Mouse (Mus musculus) embryonic facial prominence, embryonic 14.5 days (tissue): ENCODE results near the gene Rad54l2. TPM values are rescaled to one million over a fixed set of nuclear protein-coding genes. Genes with fewer than 3 reads are reported as not detected.

ENCODE experiments used
- ATAC-seq: fragments of 200-750 bp; cut with Nextera tagmentation; 2 replicates; pipeline ENCODE4 v1.8.0; 2017; ENCODE audit warnings: low read depth, moderate number of reproducible peaks, moderate TSS enrichment
- DNase-seq: peaks from one replicate; pipeline ENCODE4 v3.0.0-alpha.2; 2015; ENCODE audit warnings: low spot score
- H3K27ac ChIP-seq: fragments of 300-500 bp; sonication (generic); replicated peaks from 2 replicates; pipeline ENCODE4 v1.5.1; 2014; ENCODE audit warnings: low read depth, mild to moderate bottlenecking, low read length, moderate library complexity
- H3K27me3 ChIP-seq: fragments of 300-500 bp; sonication (generic); replicated peaks from 2 replicates; pipeline ENCODE4 v1.6.1; 2014; ENCODE audit warnings: low read length; ENCODE audit not compliant: control insufficient read depth, insufficient read depth
- H3K36me3 ChIP-seq: fragments of 300-500 bp; sonication (generic); 2 replicates; pipeline ENCODE4 v1.6.1; 2014; ENCODE audit warnings: low read length, mixed read lengths; ENCODE audit not compliant: control insufficient read depth, insufficient read depth
- H3K4me1 ChIP-seq: fragments of 300-500 bp; sonication (generic); 2 replicates; pipeline ENCODE4 v1.6.1; 2014; ENCODE audit warnings: antibody characterized with exemption, low read length; ENCODE audit not compliant: control insufficient read depth, insufficient read depth
- H3K4me2 ChIP-seq: fragments of 300-500 bp; sonication (generic); 2 replicates; pipeline ENCODE4 v1.6.1; 2014; ENCODE audit warnings: low read depth, mild to moderate bottlenecking, low read length, moderate library complexity, mixed read lengths
- H3K4me3 ChIP-seq: fragments of 300-500 bp; sonication (generic); 2 replicates; pipeline ENCODE4 v1.5.1; 2014; ENCODE audit warnings: low read depth, mild to moderate bottlenecking, low read length
- H3K9ac ChIP-seq: fragments of 300-500 bp; sonication (generic); 2 replicates; pipeline ENCODE4 v1.6.1; 2014; ENCODE audit warnings: low read depth, mild to moderate bottlenecking, low read length, moderate library complexity, mixed read lengths
- H3K9me3 ChIP-seq: fragments of 300-500 bp; sonication (generic); 2 replicates; pipeline ENCODE4 v1.6.1; 2016; ENCODE audit warnings: low read length; ENCODE audit not compliant: control insufficient read depth
- WGBS: fragments of 180-500 bp; shearing (Covaris S2); extraction: QIAGEN DNeasy Blood & Tissue Kit; methylation state at CpG from one replicate; pipeline ENCODE4 v1.1.7; 2014; 5-methylcytosine and 5-hydroxymethylcytosine counted together
- polyA plus RNA-seq: library from polyadenylated mRNA; unstranded; fragments of >200 nt; fragmentation: Nextera tagmentation; extraction: Ambion mirVana; gene quantifications from 2 replicates; pipeline ENCODE4 v1.2.1, GENCODE M21; 2014

Gene Rad54l2
- polyA plus RNA-seq, 1 experiment from 2014 or later: 3.2 TPM

DNA sequence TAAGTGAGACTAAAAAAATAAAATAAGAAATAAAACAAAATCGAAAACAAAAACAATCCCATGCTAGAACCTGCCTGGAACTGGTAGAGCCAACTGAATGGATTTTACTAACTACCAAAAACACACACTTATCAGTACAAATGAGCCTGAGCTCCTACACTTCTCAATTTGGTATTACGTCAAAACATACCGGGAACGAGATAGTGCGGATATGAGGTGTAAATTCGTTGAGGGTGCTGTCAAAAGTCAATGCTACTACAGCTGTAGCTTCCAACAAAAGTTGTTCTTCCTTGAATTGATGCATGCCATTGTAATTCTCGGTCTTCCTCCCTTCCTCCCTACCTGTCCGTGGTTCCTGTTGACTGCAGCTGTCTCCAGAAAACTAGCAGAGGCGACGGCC lies 369 bp upstream of the Rad54l2 start:
- Histone ChIP-seq H3K9me3 (no peaks in the 10 kb centered on the region), H3K9ac (peak overlapping the region; percentile 100), H3K4me1 (peaks cover 11% of the 10 kb centered on the region), H3K36me3 (no peaks in the 10 kb centered on the region), H3K4me2 (peak overlapping the region; percentile 78), H3K4me3 (peak overlapping the region; percentile 100), H3K27ac (peak overlapping the region; percentile 93), H3K27me3 (no peaks in the 10 kb centered on the region)
- WGBS: 18% methylated on average over 10 of the region's 10 CpGs
- ATAC-seq (no peak), DNase-seq (no peak)

DNA sequence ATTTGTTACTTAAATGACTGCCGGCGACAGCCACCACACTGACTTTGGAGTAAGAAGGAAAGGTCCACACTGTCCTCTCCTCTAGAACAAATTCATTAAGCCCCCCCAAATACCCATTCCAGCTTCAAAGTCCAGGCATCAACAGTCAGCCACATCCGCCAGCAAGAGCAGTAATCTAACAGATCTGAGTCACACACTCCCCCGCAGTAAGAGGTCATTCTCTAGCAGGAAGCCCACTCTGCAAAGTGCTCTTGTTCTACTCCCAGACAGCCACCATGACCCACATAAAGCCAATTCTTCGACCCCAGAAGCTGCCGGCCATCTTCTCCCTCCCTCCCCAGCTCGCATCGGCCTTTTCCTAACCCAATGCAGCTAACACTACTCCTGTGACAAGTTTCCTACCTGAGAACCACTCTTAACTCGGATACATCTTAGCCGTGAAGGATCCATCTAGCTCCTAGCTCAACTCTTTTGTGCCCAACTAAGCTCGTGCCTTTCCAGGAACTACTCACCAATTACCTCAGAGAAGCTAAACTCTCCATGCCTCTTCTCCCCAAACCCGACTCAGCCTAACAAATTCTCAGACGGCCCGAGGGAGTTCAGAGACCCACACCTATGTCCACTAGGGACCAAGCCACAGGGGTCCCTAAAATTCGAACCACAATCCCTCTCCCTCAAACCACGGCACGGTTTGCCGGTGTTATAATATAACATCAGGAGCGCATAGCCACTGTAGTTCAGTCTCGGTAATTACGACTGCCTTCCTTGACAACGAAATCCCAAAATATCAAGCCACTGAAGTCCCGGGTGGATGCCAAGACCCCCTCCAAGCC lies 799 bp downstream of the Rad54l2 start:
- Histone ChIP-seq H3K27ac (peak overlapping the region; percentile 93), H3K36me3 (no peaks in the 10 kb centered on the region), H3K4me2 (peak overlapping the region; percentile 78), H3K9me3 (no peaks in the 10 kb centered on the region), H3K27me3 (no peaks in the 10 kb centered on the region), H3K4me3 (peak overlapping the region; percentile 100), H3K9ac (peak overlapping the region; percentile 100), H3K4me1 (peaks cover 11% of the 10 kb centered on the region)
- 6% methylated on average over 23 of the region's 23 CpGs for WGBS
- DNase-seq (peak; percentile 11), ATAC-seq (no peak; the same call in 1 of the 2 replicates)

DNA sequence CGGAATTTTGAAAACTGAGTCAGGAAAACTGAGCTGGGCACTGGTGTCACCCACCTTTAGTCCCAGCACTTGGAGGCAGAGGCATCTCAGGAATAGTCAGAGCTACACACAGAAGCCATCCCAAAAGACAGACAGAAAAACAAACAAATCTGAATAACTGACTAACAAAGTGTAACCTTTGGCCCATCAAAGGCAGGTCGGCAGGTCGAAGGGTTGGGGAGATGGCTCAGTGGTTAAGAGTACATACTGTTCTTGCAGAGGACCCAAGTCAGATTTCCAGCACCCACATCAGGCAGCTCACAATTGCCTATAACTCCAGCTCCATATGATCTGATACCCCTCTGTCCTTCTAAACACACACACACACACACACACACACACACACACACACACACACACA lies 3.8 kb downstream of the Rad54l2 start:
- WGBS: 64% methylated on average over 3 of the region's 3 CpGs
- H3K27me3 ChIP-seq: no peaks in the 10 kb centered on the region
- no peak overlapping the region for H3K9ac ChIP-seq
- H3K36me3 ChIP-seq: no peaks in the 10 kb centered on the region
- no peak overlapping the region for H3K4me3 ChIP-seq
- ATAC-seq (no peak), DNase-seq (no peak)
- no peaks in the 10 kb centered on the region for H3K9me3 ChIP-seq
- peaks cover 11% of the 10 kb centered on the region for H3K4me1 ChIP-seq
- H3K4me2 ChIP-seq: no peak overlapping the region
- no peak overlapping the region for H3K27ac ChIP-seq

DNA sequence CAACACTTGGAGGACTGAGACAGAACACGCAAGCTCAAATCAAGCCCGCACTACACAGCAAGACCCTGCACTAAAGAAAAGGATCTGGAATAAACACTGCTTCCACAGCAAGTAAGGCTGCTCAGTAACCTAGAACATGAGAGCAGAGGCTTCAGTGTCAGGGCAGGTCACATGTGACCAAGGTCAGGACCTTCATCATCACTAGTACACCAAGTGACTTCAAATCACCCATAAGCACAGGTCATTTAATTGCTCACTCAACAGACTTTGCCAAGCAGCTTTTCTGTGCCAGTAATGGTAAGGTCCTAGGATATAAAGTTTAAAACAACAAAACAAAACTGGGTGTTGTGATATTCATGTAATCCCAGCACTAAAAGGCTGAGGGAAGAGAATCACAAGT lies 5.4 kb downstream of the Rad54l2 start:
- WGBS: 92% methylated on average over 2 of the region's 2 CpGs
- no peaks in the 10 kb centered on the region for H3K9me3 ChIP-seq
- no peak for ATAC-seq
- no peak overlapping the region for H3K27ac ChIP-seq
- H3K9ac ChIP-seq: no peak overlapping the region
- H3K4me1 ChIP-seq: peaks cover 6% of the 10 kb centered on the region; the same call in 1 of the 2 replicates
- no peaks in the 10 kb centered on the region for H3K27me3 ChIP-seq
- no peaks in the 10 kb centered on the region for H3K36me3 ChIP-seq
- H3K4me3 ChIP-seq: no peak overlapping the region
- DNase-seq: no peak
- H3K4me2 ChIP-seq: no peak overlapping the region

DNA sequence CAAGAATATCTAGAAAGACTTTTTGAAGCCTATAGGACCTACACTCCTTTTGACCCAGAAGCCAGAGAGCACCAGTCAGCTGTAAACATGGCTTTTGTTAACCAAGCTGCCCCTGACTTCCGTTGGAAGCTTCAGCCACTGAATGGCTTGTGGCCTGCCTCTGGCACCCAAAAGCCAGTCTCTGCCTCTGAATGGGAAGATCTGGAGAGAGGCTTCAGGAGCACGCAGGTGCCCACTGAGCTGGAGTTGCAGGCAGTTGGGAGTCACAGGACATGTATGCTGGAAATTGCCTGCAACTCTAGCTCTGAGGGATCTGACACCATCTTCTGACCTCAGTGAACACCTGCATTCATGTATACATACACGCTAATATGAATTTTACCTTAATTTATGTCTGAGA lies 8.9 kb downstream of the Rad54l2 start:
- Histone ChIP-seq H3K9me3 (no peaks in the 10 kb centered on the region), H3K4me3 (no peak overlapping the region), H3K4me2 (no peak overlapping the region), H3K36me3 (no peaks in the 10 kb centered on the region), H3K9ac (no peak overlapping the region), H3K4me1 (no peaks in the 10 kb centered on the region), H3K27ac (no peak overlapping the region), H3K27me3 (no peaks in the 10 kb centered on the region)
- WGBS: 89% methylated on average over 3 of the region's 3 CpGs
- no peak for ATAC-seq
- DNase-seq: no peak

DNA sequence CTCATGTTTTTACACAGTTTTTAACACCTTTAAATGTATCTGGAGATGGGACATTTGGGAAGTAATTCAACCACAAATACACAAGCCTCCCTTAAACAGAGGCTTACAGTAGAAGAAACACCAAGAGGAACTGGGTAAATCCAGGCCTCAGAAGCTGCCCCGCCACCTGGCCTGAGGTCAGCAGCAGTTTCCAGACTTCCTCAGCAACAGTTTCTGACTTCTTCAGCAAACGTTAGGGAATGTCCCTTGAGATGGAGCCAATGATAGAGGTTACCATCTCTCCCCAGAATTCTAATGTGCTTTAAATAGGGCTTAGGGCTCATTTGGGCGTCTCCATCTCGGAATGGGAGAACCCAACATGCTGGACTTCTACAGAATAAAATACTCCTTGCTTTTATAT lies 10.7 kb downstream of the Rad54l2 start:
- no peak overlapping the region for H3K4me2 ChIP-seq
- no peaks in the 10 kb centered on the region for H3K36me3 ChIP-seq
- H3K4me1 ChIP-seq: no peaks in the 10 kb centered on the region
- WGBS: 82% methylated on average over 4 of the region's 4 CpGs
- DNase-seq (no peak), ATAC-seq (no peak)
- no peak overlapping the region for H3K27ac ChIP-seq
- no peaks in the 10 kb centered on the region for H3K27me3 ChIP-seq
- no peak overlapping the region for H3K9ac ChIP-seq
- H3K4me3 ChIP-seq: no peak overlapping the region
- no peaks in the 10 kb centered on the region for H3K9me3 ChIP-seq

DNA sequence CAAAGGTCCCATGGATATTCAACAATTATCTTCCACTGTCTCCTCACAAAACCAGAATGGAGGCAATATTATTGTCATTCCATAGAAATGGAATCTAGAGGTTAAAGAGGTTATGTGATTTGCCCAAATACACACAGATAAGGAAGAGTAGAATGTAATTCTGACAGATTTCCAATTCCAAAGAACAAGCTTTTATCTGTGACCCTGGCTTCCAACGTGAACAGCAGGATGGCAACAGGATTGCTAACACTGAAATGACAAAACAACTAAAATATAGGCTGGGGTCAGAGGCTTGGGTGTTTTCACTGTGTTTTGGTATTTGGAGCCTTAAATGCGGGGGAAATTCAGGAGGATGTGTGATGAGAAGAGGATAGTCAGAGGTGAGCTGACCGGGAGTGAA lies 11.6 kb downstream of the Rad54l2 start:
- Histone ChIP-seq H3K9me3 (no peaks in the 10 kb centered on the region), H3K4me3 (no peak overlapping the region), H3K36me3 (no peaks in the 10 kb centered on the region), H3K4me1 (no peaks in the 10 kb centered on the region), H3K27ac (no peak overlapping the region), H3K4me2 (no peak overlapping the region), H3K9ac (no peak overlapping the region), H3K27me3 (no peaks in the 10 kb centered on the region)
- no peak for ATAC-seq
- 93% methylated on average over 3 of the region's 3 CpGs for WGBS
- DNase-seq: no peak

DNA sequence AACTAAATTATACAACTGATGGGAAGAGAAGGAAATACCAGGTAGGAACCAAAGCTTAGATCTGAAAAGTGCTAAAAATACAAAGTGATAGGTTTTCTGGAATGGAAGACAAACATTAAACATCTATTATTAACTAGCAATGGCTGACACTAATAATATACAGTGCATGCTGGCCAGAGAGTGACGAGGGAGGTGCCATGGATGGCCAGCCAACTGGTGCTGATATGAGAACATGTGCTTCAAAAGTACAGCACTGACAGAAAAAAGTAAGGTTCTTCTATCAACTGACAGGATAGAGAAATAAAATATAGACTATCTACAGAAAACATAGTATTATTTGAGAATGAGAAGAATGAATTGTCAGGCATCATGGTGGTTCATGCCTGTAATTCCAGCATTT lies 12.9 kb downstream of the Rad54l2 start:
- H3K9ac ChIP-seq: no peak overlapping the region
- H3K4me2 ChIP-seq: no peak overlapping the region
- no peaks in the 10 kb centered on the region for H3K27me3 ChIP-seq
- H3K4me3 ChIP-seq: no peak overlapping the region
- no peak for DNase-seq
- no peaks in the 10 kb centered on the region for H3K36me3 ChIP-seq
- 95% methylated on average over 1 of the region's 1 CpGs for WGBS
- H3K9me3 ChIP-seq: no peaks in the 10 kb centered on the region
- H3K4me1 ChIP-seq: no peaks in the 10 kb centered on the region
- no peak overlapping the region for H3K27ac ChIP-seq
- ATAC-seq: no peak

DNA sequence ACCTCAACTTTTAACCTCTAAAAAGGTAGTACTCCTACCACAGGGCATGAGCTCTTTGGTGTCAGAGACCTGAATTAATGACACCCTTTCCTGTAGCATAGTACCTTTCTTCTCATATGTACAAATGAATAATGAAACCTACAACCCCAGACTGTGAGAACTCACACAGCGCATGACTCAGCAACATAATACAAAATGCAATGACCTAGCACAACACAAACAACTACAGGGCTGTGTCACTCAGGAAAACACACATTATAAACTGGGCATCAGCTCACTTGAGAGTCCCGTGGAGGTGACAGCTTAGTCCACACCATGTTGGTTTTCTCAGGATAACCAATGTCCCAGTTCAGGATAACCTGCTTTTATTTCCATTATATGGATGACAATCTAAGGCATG lies 17.2 kb downstream of the Rad54l2 start:
- no peaks in the 10 kb centered on the region for H3K36me3 ChIP-seq
- no peak overlapping the region for H3K9ac ChIP-seq
- DNase-seq (no peak), ATAC-seq (no peak)
- WGBS: 98% methylated on average over 2 of the region's 2 CpGs
- no peaks in the 10 kb centered on the region for H3K9me3 ChIP-seq
- no peaks in the 10 kb centered on the region for H3K27me3 ChIP-seq
- no peaks in the 10 kb centered on the region for H3K4me1 ChIP-seq
- no peak overlapping the region for H3K4me3 ChIP-seq
- H3K4me2 ChIP-seq: no peak overlapping the region
- H3K27ac ChIP-seq: no peak overlapping the region
